Comparison of ENCODE assay signal across 2 mouse cellular contexts in genomic region chr11:116042372-116043138, GRCm38 (mm10).
TF ChIP-seq lines count a peak whose summit lies in the region.

No protein-coding gene starts in this region.

TF ChIP-seq in ES-E14, 5 proteins besides CTCF, POLR2A, EP300 and RAD21:
- TF ChIP-seq HCFC1 (IDR thresholded peaks at IDR 0.05; ENCODE audit: borderline replicate concordance, insufficient read depth, low read length), result no peak
- TF ChIP-seq ZC3H11A (IDR thresholded peaks at IDR 0.05; ENCODE audit: borderline replicate concordance, low read depth, low read length), result no peak
- no peak for TF ChIP-seq CHD2 (IDR thresholded peaks at IDR 0.05; ENCODE audit: low read depth, low read length)
- 0 out of 2 replicates have a peak, but pooled peaks have one; percentile 33 for TF ChIP-seq MAFK (IDR thresholded peaks at IDR 0.05; ENCODE audit: insufficient read depth, low read depth, low read length)

TF ChIP-seq in myocyte, 11 proteins besides CTCF, POLR2A, EP300 and RAD21:
- TF ChIP-seq USF1 (IDR thresholded peaks at IDR 0.05; ENCODE audit: low read depth) (no peak), MYOG (IDR thresholded peaks at IDR 0.05; ENCODE audit: control insufficient read depth in 1 of 3, insufficient read depth in 1 of 3, insufficient read length in 2 of 3, low read depth in 2 of 3) (peak in 1 of 3 experiments; percentile 51), MYOD1 (IDR thresholded peaks at IDR 0.05; ENCODE audit: control insufficient read depth in 1 of 3, insufficient read length in 2 of 3, low read depth in 2 of 3) (peak in 2 of 3 experiments; percentile 51 to 67)
TF ChIP-seq in myocyte: peak in this region for 2.
